Mouse (Mus musculus) kidney, postnatal 0 days (tissue): ENCODE measurements at regions not wholly inside any gene's neighbourhood (a gene's known extent, or its start where the extent isn't known, plus 50 kb on each side); places are given as distances from the start of the nearest gene placed in this dataset.

Source experiments
- ATAC-seq: fragments of 200-750 bp; cut with Nextera tagmentation; replicated peaks from 2 replicates; pipeline ENCODE4 v1.8.0; 2017; ENCODE audit warnings: low read depth, moderate number of reproducible peaks, moderate TSS enrichment, moderate library complexity; ENCODE audit not compliant: low FRiP score
- DNase-seq: peaks from one replicate; pipeline ENCODE4 v3.0.0-alpha.2; 2016; ENCODE audit warnings: low spot score
- H3K27ac ChIP-seq: fragments of 300-500 bp; sonication (generic); 2 replicates; pipeline ENCODE4 v1.5.1; 2014; ENCODE audit warnings: mild to moderate bottlenecking
- H3K27me3 ChIP-seq: fragments of 300-500 bp; sonication (generic); 2 replicates; pipeline ENCODE4 v1.6.1; 2014; ENCODE audit warnings: low read length, mixed read lengths; ENCODE audit not compliant: insufficient read depth
- H3K36me3 ChIP-seq: fragments of 300-500 bp; sonication (generic); 2 replicates; pipeline ENCODE4 v1.6.1; 2014; ENCODE audit warnings: low read length, mixed read lengths; ENCODE audit not compliant: insufficient read depth
- H3K4me1 ChIP-seq: fragments of 300-500 bp; sonication (generic); replicated peaks from 2 replicates; pipeline ENCODE4 v1.6.1; 2014; ENCODE audit warnings: antibody characterized with exemption, low read length, mixed read lengths; ENCODE audit not compliant: insufficient read depth
- H3K4me2 ChIP-seq: fragments of 300-500 bp; sonication (generic); 2 replicates; pipeline ENCODE4 v1.6.1; 2014; ENCODE audit warnings: mild to moderate bottlenecking, low read length, moderate library complexity, mixed read lengths
- H3K4me3 ChIP-seq: fragments of 300-500 bp; sonication (generic); replicated peaks from 2 replicates; pipeline ENCODE4 v1.5.1; 2014; ENCODE audit warnings: low read depth, low read length
- H3K9ac ChIP-seq: fragments of 300-500 bp; sonication (generic); 2 replicates; pipeline ENCODE4 v1.6.1; 2014; ENCODE audit warnings: low read depth, low read length
- H3K9me3 ChIP-seq: fragments of 300-500 bp; sonication (generic); replicated peaks from 2 replicates; pipeline ENCODE4 v1.6.1; 2016; ENCODE audit warnings: low read length, inconsistent platforms, mixed read lengths
- CTCF ChIP-seq: IDR thresholded peaks from 2 replicates; pipeline ENCODE4 v1.5.1; 2016; ENCODE audit warnings: antibody characterized with exemption, low read depth, mild to moderate bottlenecking, moderate library complexity
- WGBS: fragments of 180-500 bp; shearing (Covaris S2); extraction: QIAGEN DNeasy Blood & Tissue Kit; methylation state at CpG from one replicate; pipeline ENCODE4 v1.1.7; 2014; 5-methylcytosine and 5-hydroxymethylcytosine counted together

- Histone ChIP-seq H3K27ac (no peak overlapping the region), H3K36me3 (no peaks in the 10 kb centered on the region), H3K9me3 (no peaks in the 10 kb centered on the region), H3K27me3 (no peaks in the 10 kb centered on the region), H3K4me2 (no peak overlapping the region), H3K4me3 (no peak overlapping the region), H3K4me1 (no peaks in the 10 kb centered on the region), H3K9ac (no peak overlapping the region)
- 61% methylated on average over 1 of the region's 1 CpGs for WGBS
- DNase-seq (no peak), ATAC-seq (no peak)
- no peak for TF ChIP-seq CTCF
Measured at GRCm38 (mm10) chr13:119081691-119082090, 346.7 kb upstream of the Paip1 start.

DNA sequence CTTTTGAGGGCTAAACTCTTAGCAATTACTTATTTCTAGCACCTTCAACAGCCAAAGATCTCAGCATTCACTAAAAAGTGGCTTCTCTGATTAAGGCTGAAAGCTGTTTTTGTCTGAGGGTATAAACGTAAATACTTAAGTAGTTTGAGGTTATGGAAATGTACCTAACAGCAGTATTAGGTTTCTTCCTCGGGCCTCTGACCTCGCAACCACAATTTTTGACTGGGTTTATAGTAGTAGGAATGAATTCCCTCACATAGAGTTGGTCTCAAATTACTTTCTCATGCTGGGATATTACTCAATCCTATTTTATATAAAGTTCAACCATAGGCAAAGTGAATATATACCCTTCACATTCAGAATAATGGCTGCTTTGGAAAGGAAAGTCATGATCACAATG is 310.5 kb upstream of the Paip1 start:
- Histone ChIP-seq H3K9me3 (no peaks in the 10 kb centered on the region), H3K9ac (no peak overlapping the region), H3K27ac (no peak overlapping the region), H3K4me2 (no peak overlapping the region), H3K4me1 (no peaks in the 10 kb centered on the region), H3K4me3 (no peak overlapping the region), H3K36me3 (no peaks in the 10 kb centered on the region), H3K27me3 (no peaks in the 10 kb centered on the region)
- DNase-seq: no peak
- WGBS: 60% methylated on average over 3 of the region's 3 CpGs
- no peak for ATAC-seq
- no peak for TF ChIP-seq CTCF

GRCm38 (mm10) chr13:119118382-119118781 is 310.0 kb upstream of the Paip1 start:
- H3K9me3 ChIP-seq: no peaks in the 10 kb centered on the region
- no peak overlapping the region for H3K4me3 ChIP-seq
- H3K4me2 ChIP-seq: no peak overlapping the region
- WGBS: 74% methylated on average over 1 of the region's 1 CpGs
- TF ChIP-seq CTCF: no peak
- DNase-seq (no peak), ATAC-seq (no peak)
- no peaks in the 10 kb centered on the region for H3K36me3 ChIP-seq
- H3K27me3 ChIP-seq: no peaks in the 10 kb centered on the region
- H3K9ac ChIP-seq: no peak overlapping the region
- H3K4me1 ChIP-seq: no peaks in the 10 kb centered on the region
- H3K27ac ChIP-seq: no peak overlapping the region

DNA sequence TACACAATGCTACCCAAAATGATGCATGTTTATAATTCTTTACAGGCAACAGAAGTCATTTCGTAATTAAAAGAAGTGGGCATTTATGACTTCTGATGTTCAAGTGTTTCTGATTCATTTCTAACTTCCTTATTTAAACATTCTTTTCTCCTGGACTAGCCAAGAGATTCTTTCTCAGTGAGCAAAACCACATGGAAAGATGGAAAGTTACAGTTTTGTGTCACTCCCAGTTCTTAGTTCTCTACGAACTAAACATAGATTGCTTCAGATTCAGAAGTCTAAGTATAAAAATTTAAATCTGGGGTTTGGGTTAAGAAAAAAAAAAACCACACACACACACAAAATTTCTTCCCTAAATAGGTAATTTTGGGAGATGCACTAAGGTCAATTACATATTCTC is 288.0 kb upstream of the Paip1 start:
- Histone ChIP-seq H3K9ac (no peak overlapping the region), H3K4me3 (no peak overlapping the region), H3K4me2 (no peak overlapping the region), H3K9me3 (no peaks in the 10 kb centered on the region), H3K36me3 (no peaks in the 10 kb centered on the region), H3K27ac (no peak overlapping the region), H3K27me3 (no peaks in the 10 kb centered on the region), H3K4me1 (no peaks in the 10 kb centered on the region)
- ATAC-seq: no peak
- 84% methylated on average over 2 of the region's 2 CpGs for WGBS
- no peak for DNase-seq
- TF ChIP-seq CTCF: no peak

DNA sequence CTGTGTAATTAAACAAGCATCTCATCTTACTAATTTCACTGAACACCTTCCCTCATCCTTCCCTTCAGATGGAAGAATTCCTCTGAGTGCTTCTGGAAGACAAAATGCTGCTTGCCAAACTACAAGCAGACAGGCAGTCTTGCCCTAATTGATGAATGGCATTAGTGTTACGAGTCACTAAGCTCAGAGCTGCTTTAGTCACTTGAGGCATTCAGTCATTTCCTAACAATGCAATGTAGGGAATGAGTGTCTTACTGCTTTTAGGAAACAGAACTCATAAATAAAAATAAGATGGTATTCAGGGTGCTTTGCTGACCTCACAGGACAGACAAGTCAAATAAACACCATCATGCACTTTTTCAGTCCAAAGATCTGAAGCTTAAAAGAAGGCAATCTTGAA is 285.1 kb upstream of the Paip1 start:
- WGBS: 0% methylated on average over 1 of the region's 1 CpGs
- no peak overlapping the region for H3K4me2 ChIP-seq
- DNase-seq (peak; percentile 9), ATAC-seq (no peak)
- H3K4me1 ChIP-seq: no peaks in the 10 kb centered on the region
- H3K27me3 ChIP-seq: no peaks in the 10 kb centered on the region
- H3K9ac ChIP-seq: no peak overlapping the region
- no peak for TF ChIP-seq CTCF
- no peak overlapping the region for H3K27ac ChIP-seq
- no peaks in the 10 kb centered on the region for H3K36me3 ChIP-seq
- H3K9me3 ChIP-seq: no peaks in the 10 kb centered on the region
- no peak overlapping the region for H3K4me3 ChIP-seq

- no peak for TF ChIP-seq CTCF
- Histone ChIP-seq H3K4me1 (no peaks in the 10 kb centered on the region), H3K4me2 (no peak overlapping the region), H3K36me3 (no peaks in the 10 kb centered on the region), H3K27ac (no peak overlapping the region), H3K9me3 (no peaks in the 10 kb centered on the region), H3K27me3 (no peaks in the 10 kb centered on the region), H3K4me3 (no peak overlapping the region), H3K9ac (no peak overlapping the region)
- DNase-seq (no peak), ATAC-seq (no peak)
- 66% methylated on average over 4 of the region's 4 CpGs for WGBS
Measured at GRCm38 (mm10) chr13:119145713-119146112, 282.7 kb upstream of the Paip1 start.

- H3K9me3 ChIP-seq: no peaks in the 10 kb centered on the region
- no peak for ATAC-seq
- no peak overlapping the region for H3K27ac ChIP-seq
- 75% methylated on average over 3 of the region's 3 CpGs for WGBS
- H3K4me1 ChIP-seq: no peaks in the 10 kb centered on the region
- no peak for DNase-seq
- H3K4me2 ChIP-seq: no peak overlapping the region
- H3K36me3 ChIP-seq: no peaks in the 10 kb centered on the region
- TF ChIP-seq CTCF: no peak
- no peak overlapping the region for H3K9ac ChIP-seq
- no peak overlapping the region for H3K4me3 ChIP-seq
- no peaks in the 10 kb centered on the region for H3K27me3 ChIP-seq
Measured at GRCm38 (mm10) chr13:119147701-119148100, 280.7 kb upstream of the Paip1 start.
